Mouse (Mus musculus) lung, embryonic 14.5 days (tissue): ENCODE data around the gene Twistnb. TPM values are rescaled to one million over a fixed set of nuclear protein-coding genes. Genes with fewer than 3 reads are reported as not detected.

ENCODE experiments used
- ATAC-seq: fragments of 200-750 bp; cut with Nextera tagmentation; 2 replicates; pipeline ENCODE4 v1.8.0; 2017; ENCODE audit warnings: mild to moderate bottlenecking, moderate TSS enrichment, moderate library complexity; ENCODE audit not compliant: insufficient read depth
- DNase-seq: peaks from one replicate; pipeline ENCODE4 v3.0.0-alpha.2; 2015
- H3K27ac ChIP-seq: fragments of 300-500 bp; sonication (generic); 2 replicates; pipeline ENCODE4 v1.5.1; 2014; ENCODE audit warnings: low read depth, mild to moderate bottlenecking, moderate library complexity
- H3K27me3 ChIP-seq: fragments of 300-500 bp; sonication (generic); 2 replicates; pipeline ENCODE4 v1.6.1; 2014; ENCODE audit warnings: low read length, control low read depth; ENCODE audit not compliant: insufficient read depth
- H3K36me3 ChIP-seq: fragments of 300-500 bp; sonication (generic); 2 replicates; pipeline ENCODE4 v1.6.1; 2014; ENCODE audit warnings: control low read depth; ENCODE audit not compliant: insufficient read depth
- H3K4me1 ChIP-seq: fragments of 300-500 bp; sonication (generic); 2 replicates; pipeline ENCODE4 v1.6.1; 2014; ENCODE audit warnings: antibody characterized with exemption, control low read depth; ENCODE audit not compliant: insufficient read depth
- H3K4me2 ChIP-seq: fragments of 300-500 bp; sonication (generic); 2 replicates; pipeline ENCODE4 v1.6.1; 2014; ENCODE audit warnings: mild to moderate bottlenecking
- H3K4me3 ChIP-seq: fragments of 300-500 bp; sonication (generic); 2 replicates; pipeline ENCODE4 v1.5.1; 2014; ENCODE audit warnings: low read depth, low read length
- H3K9ac ChIP-seq: fragments of 300-500 bp; sonication (generic); 2 replicates; pipeline ENCODE4 v1.6.1; 2014
- H3K9me3 ChIP-seq: fragments of 300-500 bp; sonication (generic); 2 replicates; pipeline ENCODE4 v1.6.1; 2016; ENCODE audit warnings: low read depth, low read length, control low read depth
- CTCF ChIP-seq: IDR thresholded peaks from 2 replicates; pipeline ENCODE4 v1.5.1; 2016; ENCODE audit warnings: antibody characterized with exemption, low read depth
- WGBS: fragments of 180-500 bp; shearing (Covaris S2); extraction: QIAGEN DNeasy Blood & Tissue Kit; methylation state at CpG from one replicate; pipeline ENCODE4 v1.1.7; 2014; 5-methylcytosine and 5-hydroxymethylcytosine counted together
- polyA plus RNA-seq: library from polyadenylated mRNA; unstranded; fragments of >200 nt; fragmentation: Nextera tagmentation; extraction: Ambion mirVana; gene quantifications from 2 replicates; pipeline ENCODE4 v1.2.1, GENCODE M21; 2014

The Twistnb gene
- polyA plus RNA-seq, 1 experiment from 2014 or later, result 66.4 TPM

DNA sequence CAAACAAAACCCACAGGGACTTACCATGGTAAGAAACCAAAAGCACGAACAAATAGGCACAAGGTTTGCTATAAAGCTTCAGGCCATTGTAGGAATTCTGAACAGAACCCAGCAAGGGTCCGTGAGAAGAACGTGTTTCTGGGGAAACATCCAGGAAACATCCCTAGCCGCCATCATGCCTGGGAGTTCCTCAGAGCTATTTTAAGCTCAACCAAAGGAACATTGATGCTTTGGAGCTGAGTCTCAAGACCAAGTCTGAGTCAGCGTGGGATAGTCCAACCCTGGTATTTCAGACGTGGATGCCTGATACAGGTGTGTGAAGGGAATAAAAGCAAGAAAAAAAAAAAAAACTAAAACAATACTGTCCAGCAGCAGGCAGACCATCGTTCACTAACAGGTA lies 26.0 kb downstream of the Twistnb start:
- Histone ChIP-seq H3K36me3 (no peaks in the 10 kb centered on the region), H3K27ac (no peak overlapping the region), H3K9ac (no peak overlapping the region), H3K9me3 (no peaks in the 10 kb centered on the region), H3K4me1 (no peaks in the 10 kb centered on the region), H3K27me3 (no peaks in the 10 kb centered on the region), H3K4me2 (no peak overlapping the region), H3K4me3 (no peak overlapping the region)
- ATAC-seq, result no peak
- no peak for DNase-seq
- TF ChIP-seq CTCF, result no peak
- 71% methylated on average over 7 of the region's 7 CpGs for WGBS

DNA sequence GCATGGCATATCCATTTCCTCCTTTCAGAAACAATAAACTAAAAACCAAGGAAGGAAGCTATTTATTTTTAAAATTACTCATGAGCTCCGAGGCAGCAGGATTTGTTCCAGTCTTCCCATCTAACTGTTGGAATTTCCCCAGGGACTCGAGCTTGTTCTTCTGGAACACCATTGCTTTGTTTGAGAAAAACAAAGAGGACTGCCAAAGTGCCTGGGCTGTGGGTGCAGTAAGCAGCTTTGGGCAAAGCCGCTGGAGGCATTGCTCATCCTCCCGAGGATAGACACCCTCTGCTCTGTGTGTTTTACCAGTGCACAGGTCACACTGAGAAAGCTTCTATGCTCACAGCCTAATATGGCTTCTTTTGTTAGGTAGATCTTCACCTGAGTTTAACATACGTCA lies 26.8 kb downstream of the Twistnb start:
- no peak for TF ChIP-seq CTCF
- Histone ChIP-seq H3K36me3 (no peaks in the 10 kb centered on the region), H3K27ac (no peak overlapping the region), H3K27me3 (no peaks in the 10 kb centered on the region), H3K9me3 (no peaks in the 10 kb centered on the region), H3K4me1 (no peaks in the 10 kb centered on the region), H3K4me2 (no peak overlapping the region), H3K9ac (no peak overlapping the region), H3K4me3 (no peak overlapping the region)
- WGBS, result 42% methylated on average over 5 of the region's 5 CpGs
- DNase-seq (peak; percentile 20), ATAC-seq (no peak)

DNA sequence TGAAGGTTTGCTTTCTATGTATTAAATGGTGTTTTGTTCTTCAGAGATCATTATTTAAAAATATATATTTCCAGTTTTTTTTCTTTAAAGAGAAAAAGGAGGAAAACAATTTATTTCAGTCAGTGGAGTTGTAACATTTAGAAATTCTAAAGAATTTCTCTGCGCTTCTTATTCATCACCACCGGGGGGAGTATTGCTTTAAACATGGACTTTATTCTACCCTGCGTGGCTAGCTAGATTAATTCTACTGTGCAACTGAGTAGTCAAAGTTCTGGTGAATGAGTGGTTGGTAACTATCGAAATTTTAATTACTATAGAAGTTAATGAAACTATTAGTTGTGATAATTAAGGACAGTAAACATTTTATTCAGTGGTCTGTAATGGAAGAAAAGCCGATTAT lies 51.5 kb downstream of the Twistnb start:
- peak; percentile 60 for TF ChIP-seq CTCF
- no peak overlapping the region for H3K4me3 ChIP-seq
- H3K27me3 ChIP-seq, result no peaks in the 10 kb centered on the region
- H3K27ac ChIP-seq, result no peak overlapping the region
- no peaks in the 10 kb centered on the region for H3K36me3 ChIP-seq
- H3K9ac ChIP-seq, result no peak overlapping the region
- 22% methylated on average over 5 of the region's 5 CpGs for WGBS
- no peak overlapping the region for H3K4me2 ChIP-seq
- DNase-seq (peak; percentile 68), ATAC-seq (no peak)
- no peaks in the 10 kb centered on the region for H3K4me1 ChIP-seq
- H3K9me3 ChIP-seq, result no peaks in the 10 kb centered on the region

DNA sequence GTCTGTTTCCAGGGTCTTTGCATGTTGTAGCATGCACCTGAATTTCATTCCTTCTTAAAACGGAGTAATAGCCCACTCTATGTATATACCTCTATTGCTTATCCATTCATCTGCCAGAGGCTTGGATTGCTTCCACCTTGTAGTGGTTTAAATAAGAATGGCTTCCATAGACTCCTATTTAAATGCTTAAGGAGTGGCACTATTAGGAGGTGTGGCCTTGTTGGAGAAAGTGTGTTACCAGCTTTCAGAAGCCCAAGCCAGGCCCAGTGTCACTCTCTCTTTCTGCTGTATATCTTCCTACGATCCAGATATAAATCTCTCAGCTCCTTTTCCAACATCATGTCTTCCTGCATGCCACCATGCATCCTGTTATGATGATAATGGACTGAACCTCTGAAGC lies 53.5 kb downstream of the Twistnb start:
- no peak overlapping the region for H3K9ac ChIP-seq
- H3K4me3 ChIP-seq, result no peak overlapping the region
- no peak for TF ChIP-seq CTCF
- no peak overlapping the region for H3K4me2 ChIP-seq
- no peaks in the 10 kb centered on the region for H3K9me3 ChIP-seq
- no peak overlapping the region for H3K27ac ChIP-seq
- H3K27me3 ChIP-seq, result no peaks in the 10 kb centered on the region
- 83% methylated on average over 2 of the region's 2 CpGs for WGBS
- DNase-seq (no peak), ATAC-seq (no peak)
- no peaks in the 10 kb centered on the region for H3K4me1 ChIP-seq
- H3K36me3 ChIP-seq, result no peaks in the 10 kb centered on the region

Other genes starting within 250 kb of the Twistnb start
- 0.58 and 1.1 TPM in 2 replicates for gene Efcab10, start 34.8 kb upstream of the Twistnb start, polyA plus RNA-seq